Mouse (Mus musculus) urinary bladder, postnatal 36 days (tissue): ENCODE results near the gene Olfr467.
"Not testable (repeated sequence)": the region's sequence is repeated elsewhere in the genome, so short reads cannot be mapped to it uniquely, and the experiment has no call there.

Experiments
- DNase-seq, 2 experiments: peaks; one replicate each; pipeline ENCODE4 v3.0.0; 2022; ENCODE audit warnings: low spot score in 2 of 2, mixed read lengths in 1 of 2

Olfr467 gene

DNA sequence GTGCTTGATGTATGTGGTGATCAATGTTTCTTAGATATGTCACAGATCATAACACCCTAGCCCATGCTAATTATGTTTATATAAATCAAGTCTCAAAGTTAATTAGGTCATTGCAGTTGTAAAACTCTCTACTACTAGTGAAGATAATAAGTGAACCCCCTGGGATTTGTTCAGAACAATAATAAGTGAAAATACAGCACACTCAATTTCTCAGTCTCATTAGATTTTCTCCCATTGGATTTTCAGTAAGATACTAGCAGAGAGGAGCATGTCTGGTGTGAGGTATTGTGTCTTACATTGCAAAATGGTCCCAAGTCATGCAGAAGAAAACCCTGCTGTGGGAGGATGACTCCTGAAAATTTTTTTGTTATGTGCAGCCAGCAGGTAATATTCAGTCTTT, at the start of gene Olfr467:
Gene Olfr467, plus strand, starts transcription at position 301 of the 400 bp plus-strand sequence.
- DNase-seq, result no peak

DNA sequence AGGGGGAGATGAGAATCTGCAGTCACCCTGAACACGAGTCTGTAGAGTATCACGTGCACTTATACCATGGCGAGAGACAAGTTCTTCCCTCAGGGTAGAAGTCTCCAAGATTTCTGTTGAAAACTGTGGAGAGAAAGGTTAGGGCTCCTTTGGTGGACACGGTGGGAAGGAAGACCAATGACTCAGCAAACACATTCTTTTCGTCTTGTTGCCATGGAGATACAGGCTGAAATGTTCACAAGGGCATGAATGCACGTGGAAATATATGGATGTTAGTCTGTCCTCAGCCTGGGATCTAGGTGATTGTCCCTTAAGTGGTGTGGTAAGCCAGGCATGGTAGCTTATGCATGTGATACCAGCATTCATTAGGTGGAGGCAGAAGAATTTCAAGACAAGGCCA, 41.3 kb upstream of the Olfr467 start:
- DNase-seq, result no peak

DNA sequence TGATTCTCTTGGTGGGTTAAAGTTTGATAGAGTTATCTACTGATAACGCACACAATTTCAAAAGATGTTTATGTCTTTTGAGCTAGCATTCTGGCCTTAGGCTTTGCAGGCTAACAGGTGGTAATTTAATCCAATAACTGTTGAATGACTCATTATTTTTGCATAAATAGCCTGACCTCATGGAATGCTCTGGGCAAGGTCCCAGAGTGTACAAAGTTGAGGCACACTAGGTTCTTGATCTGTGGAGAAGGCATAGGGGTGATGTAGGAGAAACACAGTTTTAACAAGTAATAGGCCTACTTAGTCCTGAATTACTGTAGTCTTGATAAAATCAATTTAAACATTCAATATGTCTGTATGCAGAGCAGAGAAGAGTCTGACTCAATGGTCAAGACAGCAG, 33.8 kb upstream of the Olfr467 start:
- DNase-seq, result no peak

DNA sequence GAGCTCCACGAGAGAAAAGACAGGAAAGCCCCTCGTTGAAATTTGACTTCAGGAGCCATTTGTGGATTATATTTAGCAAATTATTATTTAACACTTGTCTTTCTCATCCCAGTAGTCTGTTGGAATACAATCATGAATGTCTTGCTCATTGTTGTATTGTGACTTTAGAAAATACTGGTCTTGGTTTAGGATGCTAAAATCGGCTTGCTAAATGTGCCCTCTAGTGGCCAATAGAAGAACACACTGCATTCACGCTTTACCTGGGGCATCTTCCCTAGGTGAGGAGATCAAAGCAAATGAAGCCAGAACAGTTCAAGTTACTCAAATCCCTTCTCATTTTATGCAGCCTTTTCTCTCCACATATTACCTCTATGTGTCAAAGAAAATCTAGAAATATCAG, 32.5 kb upstream of the Olfr467 start:
- no peak for DNase-seq

DNA sequence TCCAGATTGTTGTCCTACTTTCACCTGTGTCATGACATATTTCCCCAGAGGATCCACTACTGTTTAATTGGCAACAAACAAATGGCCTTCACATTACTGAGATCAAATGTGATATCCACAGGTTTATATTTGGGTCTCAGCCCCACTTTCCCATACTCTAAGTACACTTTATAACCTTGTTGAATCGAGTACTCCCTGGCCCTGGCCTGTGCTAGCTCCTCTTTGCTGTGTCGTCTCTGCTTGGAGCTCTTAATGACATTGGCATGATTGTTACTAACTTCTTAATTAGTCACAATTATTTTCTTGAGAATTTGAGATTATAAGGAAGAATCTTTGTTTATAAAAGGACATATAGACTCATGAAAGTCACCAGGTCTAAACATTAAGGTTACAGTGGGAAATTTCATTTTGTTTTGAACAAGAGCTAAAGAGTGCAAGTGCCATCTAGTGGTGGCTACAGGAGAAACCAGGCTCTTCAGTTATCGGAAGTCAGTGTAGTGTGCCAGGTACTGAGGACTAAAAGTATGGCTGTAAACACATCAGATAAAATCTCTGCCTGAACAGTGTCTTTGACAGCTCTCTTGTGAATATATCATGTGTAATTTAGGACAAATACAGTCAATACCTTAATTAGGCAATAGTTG, 24.0 kb upstream of the Olfr467 start:
- no peak for DNase-seq

DNA sequence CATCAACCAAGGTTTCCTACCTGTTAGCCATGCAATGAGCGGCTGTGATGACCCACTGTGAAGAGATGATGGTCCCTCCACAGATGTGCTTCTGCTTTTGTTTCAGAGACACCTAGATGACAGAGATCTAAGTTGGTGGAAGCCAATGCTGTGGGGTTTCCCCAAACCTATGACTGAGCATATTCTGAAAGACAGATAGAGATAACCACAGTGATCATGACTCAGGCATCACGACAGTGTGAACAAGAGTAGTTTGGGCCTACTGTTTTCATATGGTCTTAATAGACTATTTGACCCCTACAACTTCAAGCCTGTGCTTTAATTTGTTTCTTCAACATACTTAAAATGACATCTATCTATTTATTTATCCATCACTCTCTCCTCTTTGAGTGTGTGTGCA, 15.6 kb upstream of the Olfr467 start:
- no peak for DNase-seq

DNA sequence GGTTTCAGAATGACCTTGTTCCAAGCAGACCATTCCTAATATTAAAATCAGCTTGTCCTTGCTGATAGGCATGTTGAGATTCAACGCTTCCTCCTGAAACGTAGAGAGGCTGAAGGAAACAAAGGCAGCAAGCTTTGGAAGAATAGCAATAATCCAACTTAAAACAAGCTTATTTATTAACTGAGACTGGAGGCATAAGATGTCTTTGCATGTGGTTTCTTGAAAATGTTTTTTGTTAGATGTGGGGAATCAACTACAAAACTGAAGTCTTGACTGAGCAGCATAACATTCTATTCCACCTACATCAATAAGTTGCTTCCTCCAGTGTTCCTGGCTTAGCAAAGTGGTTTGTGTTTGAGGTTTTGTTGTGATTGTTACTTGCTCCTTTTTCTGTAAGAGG, 11.0 kb upstream of the Olfr467 start, which contains the start of gene Ovch2:
Gene Ovch2, minus strand, starts transcription at position 101 of the 400 bp plus-strand sequence.
- no peak for DNase-seq

DNA sequence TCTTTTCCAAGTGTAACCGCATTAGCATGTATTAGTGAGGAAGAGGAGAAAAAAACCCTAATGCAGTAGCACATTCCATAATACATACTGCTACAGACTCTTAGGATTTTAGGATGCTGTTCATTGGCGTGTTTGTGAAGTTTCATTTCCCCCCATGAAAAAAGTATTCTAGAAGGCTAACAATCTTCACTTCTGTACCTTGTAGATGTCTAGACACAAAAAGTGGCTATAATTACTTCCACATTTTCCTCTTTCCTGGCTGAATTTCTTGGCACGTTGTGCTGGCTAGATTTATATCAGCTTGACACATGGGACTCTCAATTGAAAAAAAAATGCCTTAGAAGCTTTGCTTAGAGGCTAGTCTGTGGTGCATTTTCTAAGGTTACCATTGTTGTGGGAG, 9.9 kb upstream of the Olfr467 start:
- DNase-seq, result no peak

DNA sequence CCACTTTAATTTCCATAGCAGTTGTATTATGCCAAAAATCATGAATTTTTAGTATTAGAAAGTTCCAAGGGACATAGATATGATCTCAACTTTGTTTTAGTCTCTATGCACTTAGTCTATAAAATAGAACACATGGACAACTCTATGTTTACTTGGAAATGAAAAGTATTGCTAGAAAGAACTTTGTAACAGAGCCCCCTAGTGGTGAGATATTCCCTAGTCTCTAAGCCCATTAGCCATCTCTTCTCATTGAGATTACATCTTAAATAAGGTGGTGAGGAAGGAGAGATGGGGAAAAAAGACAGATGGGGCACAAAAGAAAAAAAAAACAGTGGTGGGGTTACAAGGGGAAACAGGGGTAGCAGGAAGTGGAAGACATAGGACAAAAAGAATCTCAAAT, 7.4 kb downstream of the Olfr467 start:
- DNase-seq, result no peak

DNA sequence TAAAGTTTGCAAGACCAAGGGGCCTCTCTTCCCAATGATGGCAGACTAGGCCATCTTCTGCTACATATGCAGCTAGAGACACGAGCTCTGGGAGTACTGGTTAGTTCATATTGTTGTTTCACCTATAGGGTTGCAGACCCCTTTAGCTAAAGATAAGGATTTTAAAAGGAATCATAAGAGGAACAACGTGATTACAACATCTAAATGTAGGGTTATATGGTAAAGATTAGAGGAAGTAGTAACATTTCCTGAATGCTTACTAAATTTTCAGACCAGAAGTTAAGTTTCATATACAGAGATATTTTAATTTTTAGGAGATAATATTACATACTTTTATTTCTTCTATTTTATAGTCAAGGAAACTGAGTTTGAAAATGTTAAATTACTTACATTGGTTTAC, 11.8 kb downstream of the Olfr467 start:
- DNase-seq, result not testable (repeated sequence)

DNA sequence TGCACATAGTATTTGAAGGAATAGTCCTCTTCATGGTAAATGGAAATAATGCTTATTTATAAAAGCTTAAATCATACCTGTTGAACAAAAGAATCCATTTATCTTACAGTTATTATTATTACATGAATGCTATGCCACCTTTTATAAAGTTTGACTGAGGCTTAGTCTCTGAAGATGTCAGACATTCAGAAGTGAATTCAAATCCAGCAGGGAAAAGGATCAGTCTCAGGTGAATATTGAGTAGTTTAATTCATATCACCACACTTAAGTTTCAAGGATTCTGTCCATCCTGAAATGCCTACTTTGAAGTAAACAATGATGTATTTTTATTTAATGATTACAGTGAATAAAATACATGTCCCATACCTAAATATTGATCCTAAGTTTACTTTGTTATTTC, 13.4 kb downstream of the Olfr467 start, which contains the start of gene Olfr469:
Gene Olfr469, minus strand, starts transcription at position 101 of the 400 bp plus-strand sequence.
- DNase-seq, result not testable (repeated sequence)

DNA sequence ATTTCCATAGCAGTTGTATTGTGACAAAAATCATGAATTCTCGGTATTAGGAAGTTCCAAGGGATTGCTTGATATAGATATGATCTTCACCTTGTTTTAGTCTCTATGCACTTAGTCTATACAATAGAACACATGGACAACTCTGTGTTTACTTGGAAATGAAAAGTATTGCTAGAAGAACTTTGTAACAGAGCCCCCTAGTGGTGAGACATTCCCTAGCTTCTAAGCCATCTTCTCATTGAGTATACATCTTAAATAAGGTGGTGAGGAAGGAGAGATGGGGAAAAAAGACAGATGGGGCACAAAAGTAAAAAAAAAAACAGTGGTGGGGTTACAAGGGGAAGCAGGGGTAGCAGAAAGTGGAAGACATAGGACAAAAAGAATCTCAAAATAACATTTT, 29.7 kb downstream of the Olfr467 start:
- DNase-seq, result no peak

DNA sequence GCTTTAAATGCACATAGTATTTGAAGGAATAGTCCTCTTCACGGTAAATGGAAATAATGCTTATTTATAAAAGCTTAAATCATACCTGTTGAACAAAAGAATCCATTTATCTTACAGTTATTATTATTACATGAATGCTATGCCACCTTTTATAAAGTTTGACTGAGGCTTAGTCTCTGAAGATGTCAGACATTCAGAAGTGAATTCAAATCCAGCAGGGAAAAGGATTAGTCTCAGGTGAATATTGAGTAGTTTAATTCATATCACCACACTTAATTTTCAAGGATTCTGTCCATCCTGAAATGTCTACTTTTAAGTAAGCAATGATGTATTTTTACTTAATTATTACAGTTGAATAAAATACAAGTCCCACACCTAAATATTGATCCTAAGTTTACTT, 35.3 kb downstream of the Olfr467 start, which contains the start of gene Olfr470:
Gene Olfr470, minus strand, starts transcription at position 101 of the 400 bp plus-strand sequence.
- not testable (repeated sequence) for DNase-seq
